Comparison of ENCODE assay signal across 16 mouse cellular contexts in genomic region chr5:18292744-18293143, GRCm38 (mm10).
A peak's percentile ranks its signal among the peaks of the same experiment; 100 is the strongest.
DNase-seq lines count a peak whose midpoint lies in the region; ATAC-seq and TF ChIP-seq lines count a peak whose summit lies in the region.
"Had no signal": no experiment of that assay in that cellular context is flagged by ENCODE, and none has a peak within 500 bp of the region (broad histone marks: within the 10 kb centered on the region; RNA-seq: fewer than 3 reads in every experiment).

No protein-coding gene starts in this region.

- no peak overlapping the region for H3K4me2 ChIP-seq in midbrain, embryonic 11.5 days
- no peak overlapping the region for H3K4me2 ChIP-seq in hindbrain, postnatal 0 days (ENCODE audit: low read depth, low read length)
- H3K4me2 ChIP-seq: embryonic facial prominence, embryonic 13.5 days; heart, embryonic 11.5 days; lung, embryonic 14.5 days had no signal

- no peaks in the 10 kb centered on the region for H3K9me3 ChIP-seq in midbrain, embryonic 11.5 days (ENCODE audit: control insufficient read depth, low read length)
- H3K9me3 ChIP-seq in midbrain, embryonic 10.5 days (replicated peaks) = no peaks in the 10 kb centered on the region
- no peaks in the 10 kb centered on the region for H3K9me3 ChIP-seq in hindbrain, postnatal 0 days (ENCODE audit: low read length)
- H3K9me3 ChIP-seq: embryonic facial prominence, embryonic 13.5 days had no signal

- no peaks in the 10 kb centered on the region for H3K36me3 ChIP-seq in midbrain, embryonic 11.5 days (ENCODE audit: control insufficient read depth, insufficient read depth, low read length)
- H3K36me3 ChIP-seq in midbrain, embryonic 10.5 days = peaks cover 12% of the 10 kb centered on the region; the same call in 1 of the 2 replicates
- H3K36me3 ChIP-seq in hindbrain, postnatal 0 days (ENCODE audit: insufficient read depth, low read length) = peaks cover 8% of the 10 kb centered on the region; the same call in 1 of the 2 replicates

- DNase-seq in cerebellum, adult 9-10 months = peak; percentile 45
- no peak for DNase-seq in cerebellum, adult 11 months
- peak; percentile 75 for DNase-seq in midbrain, embryonic 11.5 days (ENCODE audit: low spot score, missing footprints)
- no peak for DNase-seq in midbrain, embryonic 10.5 days (ENCODE audit: low spot score)
- peak; percentile 61 for DNase-seq in hindbrain, postnatal 0 days (ENCODE audit: low spot score)
- peak; percentile 17 for DNase-seq in retina, embryonic 14.5 days (ENCODE audit: low spot score)
- DNase-seq in thymus, postnatal 14 days = no peak
- no peak for DNase-seq in left cerebral cortex, adult 2 months (ENCODE audit: extremely low spot score in 1 of 2, low spot score in 2 of 2)
- DNase-seq: gastrocnemius, postnatal 36 days; kidney, adult 11 months; lung, embryonic 14.5 days; right cerebral cortex, postnatal 25 days; thymus, postnatal 4 days had no signal

- peak; percentile 40; the same call in 1 of the 2 replicates for ATAC-seq in midbrain, embryonic 11.5 days (ENCODE audit: low FRiP score)
- peak; percentile 91 for ATAC-seq in hindbrain, postnatal 0 days

- no peak overlapping the region for H3K4me3 ChIP-seq in midbrain, embryonic 11.5 days (ENCODE audit: low read depth, low read length)
- no peak overlapping the region for H3K4me3 ChIP-seq in midbrain, embryonic 10.5 days
- H3K4me3 ChIP-seq in hindbrain, postnatal 0 days (ENCODE audit: low read length) = no peak overlapping the region
- no peak overlapping the region for H3K4me3 ChIP-seq in left cerebral cortex, adult 2 months
- H3K4me3 ChIP-seq: embryonic facial prominence, embryonic 13.5 days had no signal

- no peak overlapping the region for H3K27ac ChIP-seq in midbrain, embryonic 11.5 days (ENCODE audit: low read depth, low read length)
- H3K27ac ChIP-seq in midbrain, embryonic 10.5 days (replicated peaks) = no peak overlapping the region
- H3K27ac ChIP-seq in hindbrain, postnatal 0 days = no peak overlapping the region
- no peak overlapping the region for H3K27ac ChIP-seq in left cerebral cortex, adult 2 months
- H3K27ac ChIP-seq: embryonic facial prominence, embryonic 13.5 days; macrophage had no signal

- intact Hi-C loops in left cerebral cortex, adult 2 months (cut with DNase I) = no loop called here

- 76% methylated on average over 5 of the region's 5 CpGs for WGBS in midbrain, embryonic 11.5 days
- 89% methylated on average over 5 of the region's 5 CpGs for WGBS in midbrain, embryonic 10.5 days
- 29% methylated on average over 5 of the region's 5 CpGs for WGBS in hindbrain, postnatal 0 days

- TF ChIP-seq CTCF in hindbrain, postnatal 0 days (IDR thresholded peaks at IDR 0.05; ENCODE audit: low read depth) = no peak
- TF ChIP-seq CTCF in left cerebral cortex, adult 2 months (IDR thresholded peaks at IDR 0.05) = no peak

- H3K9ac ChIP-seq in midbrain, embryonic 11.5 days (ENCODE audit: low read length) = no peak overlapping the region
- no peak overlapping the region for H3K9ac ChIP-seq in hindbrain, postnatal 0 days (replicated peaks; ENCODE audit: low read length)
- H3K9ac ChIP-seq: embryonic facial prominence, embryonic 13.5 days; lung, embryonic 14.5 days had no signal

- no peaks in the 10 kb centered on the region for H3K27me3 ChIP-seq in midbrain, embryonic 11.5 days (ENCODE audit: control insufficient read depth, insufficient read depth, low read length)
- no peaks in the 10 kb centered on the region for H3K27me3 ChIP-seq in midbrain, embryonic 10.5 days (ENCODE audit: low read depth, poor library complexity, severe bottlenecking)
- H3K27me3 ChIP-seq in hindbrain, postnatal 0 days (ENCODE audit: insufficient read depth, low read length) = no peaks in the 10 kb centered on the region
- H3K27me3 ChIP-seq: embryonic facial prominence, embryonic 13.5 days had no signal

- H3K4me1 ChIP-seq in midbrain, embryonic 11.5 days (ENCODE audit: control insufficient read depth, insufficient read depth, low read length) = no peaks in the 10 kb centered on the region
- H3K4me1 ChIP-seq in midbrain, embryonic 10.5 days = peaks cover 6% of the 10 kb centered on the region; the same call in 1 of the 2 replicates
- no peaks in the 10 kb centered on the region for H3K4me1 ChIP-seq in hindbrain, postnatal 0 days (ENCODE audit: insufficient read depth, low read length)
- H3K4me1 ChIP-seq: embryonic facial prominence, embryonic 13.5 days had no signal

Comparison
In these comparisons a context has a peak if more than half of its experiments do, and no peak if none do; other contexts are left out.
1. DNase-seq: peak in cerebellum, adult 9-10 months (single experiment), midbrain, embryonic 11.5 days (single experiment), hindbrain, postnatal 0 days (single experiment) and retina, embryonic 14.5 days (single experiment); none in cerebellum, adult 11 months (single experiment), midbrain, embryonic 10.5 days (single experiment), thymus, postnatal 14 days (single experiment) and left cerebral cortex, adult 2 months (0 of 2).